Mouse (Mus musculus) neural tube, embryonic 13.5 days (tissue): ENCODE results near the gene Ciita. TPM values are rescaled to one million over a fixed set of nuclear protein-coding genes. Genes with fewer than 3 reads are reported as not detected.

Experiments
- ATAC-seq: fragments of 200-750 bp; cut with Nextera tagmentation; 2 replicates; pipeline ENCODE4 v1.8.0; 2017; ENCODE audit warnings: low read depth, mild to moderate bottlenecking, moderate TSS enrichment, moderate library complexity
- H3K27ac ChIP-seq: fragments of 300-500 bp; sonication (generic); replicated peaks from 2 replicates; pipeline ENCODE4 v1.5.1; 2015; ENCODE audit warnings: moderate library complexity, mild to moderate bottlenecking, inconsistent platforms
- H3K27me3 ChIP-seq: fragments of 300-500 bp; sonication (generic); 2 replicates; pipeline ENCODE4 v1.6.1; 2015; ENCODE audit warnings: mild to moderate bottlenecking, inconsistent platforms
- H3K36me3 ChIP-seq: fragments of 300-500 bp; sonication (generic); 2 replicates; pipeline ENCODE4 v1.6.1; 2015; ENCODE audit warnings: mild to moderate bottlenecking, inconsistent platforms
- H3K4me1 ChIP-seq: fragments of 300-500 bp; sonication (generic); replicated peaks from 2 replicates; pipeline ENCODE4 v1.6.1; 2015; ENCODE audit warnings: inconsistent platforms
- H3K4me2 ChIP-seq: fragments of 300-500 bp; sonication (generic); 2 replicates; pipeline ENCODE4 v1.6.1; 2015; ENCODE audit warnings: inconsistent platforms, mild to moderate bottlenecking, moderate library complexity
- H3K4me3 ChIP-seq: fragments of 300-500 bp; sonication (generic); 2 replicates; pipeline ENCODE4 v1.5.1; 2015; ENCODE audit warnings: mild to moderate bottlenecking, inconsistent platforms
- H3K9ac ChIP-seq: fragments of 300-500 bp; sonication (generic); 2 replicates; pipeline ENCODE4 v1.6.1; 2015; ENCODE audit warnings: moderate library complexity, mild to moderate bottlenecking, inconsistent platforms
- H3K9me3 ChIP-seq: fragments of 300-500 bp; sonication (generic); 2 replicates; pipeline ENCODE4 v1.6.1; 2016; ENCODE audit warnings: inconsistent platforms
- WGBS: fragments of 180-500 bp; shearing (Covaris S2); methylation state at CpG from one replicate; pipeline ENCODE4 v1.1.7; 2015; 5-methylcytosine and 5-hydroxymethylcytosine counted together
- polyA plus RNA-seq: library from polyadenylated mRNA; unstranded; fragments of >200 nt; fragmentation: Nextera tagmentation; extraction: Ambion mirVana; gene quantifications from 2 replicates; pipeline ENCODE4 v1.2.1, GENCODE M21; 2015

Gene Ciita
- polyA plus RNA-seq, 1 experiment from 2014 or later = 0.35 TPM

- H3K27ac ChIP-seq = no peak overlapping the region
- WGBS = 88% methylated on average over 2 of the region's 2 CpGs
- ATAC-seq = no peak
- no peak overlapping the region for H3K4me3 ChIP-seq
- H3K4me2 ChIP-seq = no peak overlapping the region
- H3K9ac ChIP-seq = no peak overlapping the region
- no peaks in the 10 kb centered on the region for H3K36me3 ChIP-seq
- H3K27me3 ChIP-seq = no peaks in the 10 kb centered on the region
- peaks cover 26% of the 10 kb centered on the region for H3K4me1 ChIP-seq
- no peaks in the 10 kb centered on the region for H3K9me3 ChIP-seq
Measured at GRCm38 (mm10) chr16:10451906-10452305, 28.0 kb upstream of the Ciita start.

GRCm38 (mm10) chr16:10452445-10452896 lies 27.4 kb upstream of the Ciita start:
- peak; percentile 68; the same call in 1 of the 2 replicates for ATAC-seq
- WGBS = 68% methylated on average over 8 of the region's 8 CpGs

DNA sequence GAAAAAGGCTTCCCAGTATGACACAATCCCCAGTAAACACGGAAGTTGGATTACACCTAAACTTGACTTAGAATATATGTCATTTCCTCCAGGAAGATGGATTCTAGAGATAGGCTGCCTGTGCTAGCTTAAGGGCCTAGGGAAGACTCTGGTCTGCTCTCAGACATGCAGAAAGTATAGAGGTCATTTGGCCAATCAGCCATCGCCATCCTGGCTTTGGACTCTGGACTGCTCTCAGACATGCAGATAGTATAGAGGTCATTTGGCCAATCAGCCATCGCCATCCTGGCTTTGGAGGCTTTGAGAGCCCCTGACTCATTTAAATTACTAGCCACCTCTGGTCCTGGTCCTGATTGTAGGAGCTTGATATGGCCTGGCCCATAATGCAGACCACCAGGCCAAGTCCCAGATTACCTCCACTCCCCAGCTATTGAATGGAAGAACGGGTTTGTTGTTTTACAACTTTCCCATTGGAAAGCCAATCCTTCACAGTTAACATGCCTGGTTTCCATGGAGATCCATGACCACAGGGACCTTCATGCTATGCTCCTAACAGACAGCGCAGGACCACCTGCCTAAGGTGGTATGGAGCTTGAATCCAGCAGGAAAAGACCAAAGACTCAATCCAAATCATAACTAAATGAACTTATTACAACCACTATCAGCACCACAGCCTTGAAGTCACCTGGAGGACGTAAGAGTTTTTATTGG lies 25.8 kb upstream of the Ciita start:
- no peak overlapping the region for H3K4me3 ChIP-seq
- H3K4me2 ChIP-seq = no peak overlapping the region
- H3K36me3 ChIP-seq = no peaks in the 10 kb centered on the region
- H3K4me1 ChIP-seq = 0 out of 2 replicates have a peak, but pooled peaks cover 18% of the 10 kb centered on the region
- no peak for ATAC-seq
- no peaks in the 10 kb centered on the region for H3K9me3 ChIP-seq
- no peak overlapping the region for H3K27ac ChIP-seq
- no peak overlapping the region for H3K9ac ChIP-seq
- no peaks in the 10 kb centered on the region for H3K27me3 ChIP-seq
- 48% methylated on average over 6 of the region's 6 CpGs for WGBS

More at GRCm38 (mm10) chr16:10452445-10452896, 27.4 kb upstream of the Ciita start:
- no peak overlapping the region for H3K9ac ChIP-seq
- no peak overlapping the region for H3K27ac ChIP-seq
- no peak overlapping the region for H3K4me3 ChIP-seq
- H3K4me2 ChIP-seq = no peak overlapping the region
- peaks cover 25% of the 10 kb centered on the region for H3K4me1 ChIP-seq
- H3K9me3 ChIP-seq = no peaks in the 10 kb centered on the region
- no peaks in the 10 kb centered on the region for H3K36me3 ChIP-seq
- H3K27me3 ChIP-seq = no peaks in the 10 kb centered on the region

- H3K27ac ChIP-seq = no peak overlapping the region
- H3K27me3 ChIP-seq = no peaks in the 10 kb centered on the region
- H3K4me2 ChIP-seq = no peak overlapping the region
- H3K4me1 ChIP-seq = 0 out of 2 replicates have a peak, but pooled peaks cover 18% of the 10 kb centered on the region
- no peak overlapping the region for H3K4me3 ChIP-seq
- WGBS = 15% methylated on average over 3 of the region's 3 CpGs
- no peaks in the 10 kb centered on the region for H3K9me3 ChIP-seq
- H3K36me3 ChIP-seq = no peaks in the 10 kb centered on the region
- no peak overlapping the region for H3K9ac ChIP-seq
- ATAC-seq = no peak
Measured at GRCm38 (mm10) chr16:10454583-10454974, 25.3 kb upstream of the Ciita start.

DNA sequence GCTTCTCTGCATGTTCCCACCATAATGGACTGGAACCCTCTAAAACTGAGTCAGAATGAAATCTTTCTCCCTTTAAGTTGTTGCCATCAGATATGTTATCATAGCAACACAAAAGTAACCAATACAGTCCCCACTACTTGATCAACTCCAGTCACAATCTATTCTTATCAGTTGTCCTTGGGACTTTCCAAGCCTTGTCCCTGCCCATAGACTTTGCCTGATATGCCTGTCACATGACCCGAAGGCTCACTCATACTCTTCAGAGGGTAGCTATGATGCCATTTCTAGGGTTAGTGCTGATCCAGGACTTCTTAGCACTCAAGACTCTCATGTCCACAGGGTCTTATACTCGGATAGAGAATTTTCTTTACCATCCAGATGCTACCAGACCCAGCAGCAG lies 19.7 kb upstream of the Ciita start:
- no peak for ATAC-seq

GRCm38 (mm10) chr16:10461178-10461577 lies 18.7 kb upstream of the Ciita start:
- no peak overlapping the region for H3K9ac ChIP-seq
- no peak for ATAC-seq
- no peaks in the 10 kb centered on the region for H3K9me3 ChIP-seq
- H3K4me3 ChIP-seq = no peak overlapping the region
- H3K4me1 ChIP-seq = no peaks in the 10 kb centered on the region
- H3K4me2 ChIP-seq = no peak overlapping the region
- no peaks in the 10 kb centered on the region for H3K36me3 ChIP-seq
- H3K27ac ChIP-seq = no peak overlapping the region
- no peaks in the 10 kb centered on the region for H3K27me3 ChIP-seq
- WGBS = 90% methylated on average over 2 of the region's 2 CpGs

More for the DNA sequence above, 19.7 kb upstream of the Ciita start:
- Histone ChIP-seq H3K36me3 (no peaks in the 10 kb centered on the region), H3K27me3 (no peaks in the 10 kb centered on the region), H3K27ac (no peak overlapping the region), H3K9ac (no peak overlapping the region), H3K9me3 (no peaks in the 10 kb centered on the region), H3K4me1 (0 out of 2 replicates have a peak, but pooled peaks cover 4% of the 10 kb centered on the region), H3K4me2 (no peak overlapping the region), H3K4me3 (no peak overlapping the region)
- WGBS = 78% methylated on average over 2 of the region's 2 CpGs

GRCm38 (mm10) chr16:10465011-10465681 lies 14.7 kb upstream of the Ciita start:
- no peak for ATAC-seq
- WGBS = 34% methylated on average over 4 of the region's 4 CpGs

DNA sequence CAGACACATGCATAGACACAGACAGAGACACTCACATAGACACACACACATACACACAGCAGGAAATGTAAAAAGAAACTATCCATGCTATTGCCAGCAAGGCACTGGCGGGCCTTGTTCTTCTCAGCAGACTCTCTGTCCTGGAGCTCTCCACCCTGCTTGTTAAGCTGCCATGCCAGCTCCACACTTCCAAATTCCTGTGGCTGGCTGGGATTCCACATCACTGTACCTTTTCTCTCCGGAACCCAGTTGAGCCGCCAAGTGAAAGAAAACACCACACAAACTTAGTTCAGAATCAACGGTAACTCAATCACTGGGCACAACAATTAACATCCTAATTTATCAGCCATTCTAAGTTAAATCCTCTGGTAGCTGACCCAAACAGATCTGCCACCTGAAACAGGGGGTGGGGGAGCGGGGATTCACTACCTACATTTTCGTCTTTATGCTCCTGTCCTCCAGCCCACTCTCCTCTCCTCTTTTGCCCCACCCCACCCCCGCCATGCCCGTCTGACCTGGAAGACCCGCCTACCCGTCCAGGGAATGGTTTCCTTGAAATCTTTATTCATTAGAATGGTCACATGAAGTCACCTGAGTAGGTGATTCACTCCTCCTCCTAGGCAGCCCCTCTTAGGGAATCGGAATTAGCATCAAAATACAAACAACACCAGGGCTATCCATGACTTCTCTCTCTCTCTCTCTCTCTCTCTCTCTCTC lies 12.3 kb upstream of the Ciita start:
- ATAC-seq = no peak
- H3K36me3 ChIP-seq = no peaks in the 10 kb centered on the region
- no peak overlapping the region for H3K4me2 ChIP-seq
- H3K4me3 ChIP-seq = no peak overlapping the region
- no peak overlapping the region for H3K9ac ChIP-seq
- H3K27ac ChIP-seq = no peak overlapping the region
- H3K9me3 ChIP-seq = no peaks in the 10 kb centered on the region
- H3K27me3 ChIP-seq = no peaks in the 10 kb centered on the region
- H3K4me1 ChIP-seq = no peaks in the 10 kb centered on the region
- WGBS = 41% methylated on average over 11 of the region's 11 CpGs

More at GRCm38 (mm10) chr16:10465011-10465681, 14.7 kb upstream of the Ciita start:
- Histone ChIP-seq H3K36me3 (no peaks in the 10 kb centered on the region), H3K27ac (no peak overlapping the region), H3K9ac (no peak overlapping the region), H3K4me2 (no peak overlapping the region), H3K4me1 (no peaks in the 10 kb centered on the region), H3K27me3 (no peaks in the 10 kb centered on the region), H3K4me3 (no peak overlapping the region), H3K9me3 (no peaks in the 10 kb centered on the region)

DNA sequence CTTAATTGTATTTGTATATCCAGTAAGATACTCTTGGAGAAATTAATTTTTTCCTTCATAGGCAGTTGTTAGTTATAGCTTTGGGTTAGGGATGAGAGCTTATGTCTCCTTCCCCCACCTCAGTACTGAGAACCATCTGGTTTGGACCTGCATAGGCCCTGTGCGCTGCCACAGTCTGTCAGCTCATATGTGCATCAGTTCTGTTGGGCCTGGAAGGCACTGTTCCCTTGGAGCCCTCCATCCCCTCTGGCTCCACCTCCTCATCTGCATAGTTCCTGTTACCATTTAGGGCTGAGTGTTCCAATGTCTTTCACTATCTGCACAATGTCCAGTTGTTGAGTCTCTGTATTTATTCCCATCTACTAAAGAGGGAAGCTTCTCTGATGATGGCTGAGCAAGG lies 11.7 kb upstream of the Ciita start:
- Histone ChIP-seq H3K27me3 (no peaks in the 10 kb centered on the region), H3K36me3 (no peaks in the 10 kb centered on the region), H3K4me2 (no peak overlapping the region), H3K4me1 (no peaks in the 10 kb centered on the region), H3K9ac (no peak overlapping the region), H3K4me3 (no peak overlapping the region), H3K9me3 (no peaks in the 10 kb centered on the region), H3K27ac (no peak overlapping the region)
- ATAC-seq = no peak
- 100% methylated on average over 1 of the region's 1 CpGs for WGBS

DNA sequence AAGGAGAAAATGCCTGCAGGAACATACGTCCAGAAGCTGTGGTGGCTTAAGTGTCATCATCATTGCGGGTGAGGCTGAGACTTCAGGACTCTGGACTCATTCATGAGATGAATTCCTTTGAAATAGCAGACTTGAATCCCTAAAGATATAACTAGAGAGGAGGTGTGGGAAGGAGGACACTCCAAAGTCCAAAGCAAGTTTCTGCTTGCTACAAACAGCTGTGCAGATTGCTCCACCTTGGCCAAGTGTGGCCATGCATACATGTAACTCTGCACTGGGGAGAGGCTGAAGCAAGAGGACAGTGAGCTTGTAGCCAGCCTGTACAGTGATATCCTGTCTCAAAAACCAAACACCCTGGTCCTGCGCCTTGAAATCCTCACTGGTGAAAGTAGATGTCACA lies 7.9 kb upstream of the Ciita start:
- no peaks in the 10 kb centered on the region for H3K36me3 ChIP-seq
- no peak overlapping the region for H3K4me3 ChIP-seq
- ATAC-seq = no peak
- H3K27me3 ChIP-seq = no peaks in the 10 kb centered on the region
- no peaks in the 10 kb centered on the region for H3K4me1 ChIP-seq
- no peaks in the 10 kb centered on the region for H3K9me3 ChIP-seq
- no peak overlapping the region for H3K9ac ChIP-seq
- WGBS = 93% methylated on average over 3 of the region's 3 CpGs
- no peak overlapping the region for H3K27ac ChIP-seq
- no peak overlapping the region for H3K4me2 ChIP-seq

GRCm38 (mm10) chr16:10474956-10475355 lies 4.9 kb upstream of the Ciita start:
- no peaks in the 10 kb centered on the region for H3K9me3 ChIP-seq
- no peak overlapping the region for H3K27ac ChIP-seq
- H3K4me2 ChIP-seq = no peak overlapping the region
- no peak overlapping the region for H3K4me3 ChIP-seq
- no peaks in the 10 kb centered on the region for H3K27me3 ChIP-seq
- no peaks in the 10 kb centered on the region for H3K4me1 ChIP-seq
- H3K9ac ChIP-seq = no peak overlapping the region
- H3K36me3 ChIP-seq = no peaks in the 10 kb centered on the region
- WGBS = 78% methylated on average over 3 of the region's 3 CpGs
- ATAC-seq = no peak

DNA sequence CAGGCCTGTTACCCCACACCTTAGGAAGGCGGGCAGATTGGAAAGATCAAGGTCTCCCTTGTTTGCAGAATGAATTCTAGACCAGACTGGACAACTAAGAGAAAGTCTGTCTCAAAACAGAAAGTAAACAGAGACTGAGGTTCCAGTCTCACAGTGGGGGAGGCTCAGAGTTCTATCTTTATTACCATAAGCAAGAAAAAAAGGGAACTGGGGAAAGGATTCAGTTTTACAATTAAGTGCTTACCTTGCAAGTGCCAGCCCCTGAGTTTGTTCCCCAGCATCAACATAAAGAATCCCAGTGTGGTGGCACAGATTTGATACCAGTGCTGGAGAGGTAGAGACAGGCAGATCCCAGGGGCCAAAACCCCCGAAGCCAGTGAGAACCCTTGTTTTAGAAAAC lies 3.9 kb upstream of the Ciita start:
- H3K9ac ChIP-seq = no peak overlapping the region
- WGBS = 81% methylated on average over 2 of the region's 2 CpGs
- no peak for ATAC-seq
- no peaks in the 10 kb centered on the region for H3K27me3 ChIP-seq
- H3K36me3 ChIP-seq = no peaks in the 10 kb centered on the region
- H3K27ac ChIP-seq = no peak overlapping the region
- H3K4me1 ChIP-seq = no peaks in the 10 kb centered on the region
- H3K4me2 ChIP-seq = no peak overlapping the region
- no peaks in the 10 kb centered on the region for H3K9me3 ChIP-seq
- no peak overlapping the region for H3K4me3 ChIP-seq
